Mouse (Mus musculus) MEL (cell line): ENCODE data around the gene Klhl24. TPM values are rescaled to one million over a fixed set of nuclear protein-coding genes. Genes with fewer than 3 reads are reported as not detected.
A peak's percentile ranks its signal among the peaks of the same experiment; 100 is the strongest.

Experiments used
- DNase-seq: peaks from one replicate; pipeline ENCODE4 v3.0.0; 2011; ENCODE audit warnings: low read depth, low spot score
- H3K27ac ChIP-seq: 2 replicates; pipeline ENCODE4 v1.5.1; 2012; ENCODE audit warnings: low read depth, mild to moderate bottlenecking, control low read depth, low read length, moderate library complexity; ENCODE audit not compliant: control insufficient read depth
- H3K27me3 ChIP-seq, 2 experiments: fragments of 150-350 bp in 1 of 2; sonication (generic) in 1 of 2; 2 replicates each; pipeline ENCODE4 v1.6.1; 2012; ENCODE audit warnings: low read length in 2 of 2, mild to moderate bottlenecking in 2 of 2, improper control_type of control experiment in 1 of 2, moderate library complexity in 1 of 2; ENCODE audit not compliant: insufficient read depth in 2 of 2, control insufficient read depth in 1 of 2
- H3K36me3 ChIP-seq, 2 experiments: 2 replicates each; pipeline ENCODE4 v1.6.1; 2012 to 2014; ENCODE audit warnings: low read length in 2 of 2, improper control_type of control experiment in 1 of 2, inconsistent platforms in 1 of 2, mild to moderate bottlenecking in 1 of 2; ENCODE audit not compliant: insufficient read depth in 2 of 2, control insufficient read depth in 1 of 2
- H3K4me1 ChIP-seq, 2 experiments: fragments of 150-350 bp in 1 of 2; sonication (generic) in 1 of 2; 2 replicates each; pipeline ENCODE4 v1.6.1; 2012; ENCODE audit warnings: low read length in 2 of 2, improper control_type of control experiment in 1 of 2, mild to moderate bottlenecking in 1 of 2; ENCODE audit not compliant: insufficient read depth in 2 of 2, control insufficient read depth in 1 of 2
- H3K4me3 ChIP-seq, 2 experiments: fragments of 150-350 bp in 1 of 2; sonication (generic) in 1 of 2; 2 replicates each; pipeline ENCODE4 v1.5.1; 2012; ENCODE audit warnings: low read depth in 2 of 2, low read length in 2 of 2, mild to moderate bottlenecking in 2 of 2, moderate library complexity in 2 of 2, control low read depth in 1 of 2, improper control_type of control experiment in 1 of 2; ENCODE audit not compliant: control insufficient read depth in 1 of 2, insufficient read depth in 1 of 2
- H3K79me2 ChIP-seq: 2 replicates; pipeline ENCODE4 v1.6.1; 2012; ENCODE audit warnings: mild to moderate bottlenecking, low read length, moderate library complexity; ENCODE audit not compliant: control insufficient read depth, poor library complexity, insufficient read depth
- H3K9ac ChIP-seq: 2 replicates; pipeline ENCODE4 v1.6.1; 2012; ENCODE audit warnings: low read depth, mild to moderate bottlenecking, control low read depth, low read length, moderate library complexity; ENCODE audit not compliant: control insufficient read depth, poor library complexity, severe bottlenecking
- H3K9me3 ChIP-seq: fragments of 150-350 bp; sonication (generic); replicated peaks from 2 replicates; pipeline ENCODE4 v1.6.1; 2012; ENCODE audit warnings: mild to moderate bottlenecking, low read length, improper control_type of control experiment, moderate library complexity; ENCODE audit not compliant: insufficient read depth
- CTCF ChIP-seq, 3 experiments: IDR thresholded peaks in 2 of 3; conservative IDR thresholded peaks in 1 of 3; 2 replicates each; pipeline ENCODE4 v1.5.1; 2011 to 2012; ENCODE audit warnings: low read length in 3 of 3, low read depth in 2 of 3, mild to moderate bottlenecking in 2 of 3, improper control_type of control experiment in 1 of 3, inconsistent platforms in 1 of 3, mixed read lengths in 1 of 3, moderate library complexity in 1 of 3; ENCODE audit not compliant: control insufficient read depth in 1 of 3, insufficient read depth in 1 of 3, poor library complexity in 1 of 3, severe bottlenecking in 1 of 3
- E2F4 ChIP-seq: IDR thresholded peaks from 2 replicates; pipeline ENCODE4 v1.6.1; 2011; ENCODE audit warnings: low read depth, low read length, improper control_type of control experiment, borderline replicate concordance
- ELF1 ChIP-seq: IDR thresholded peaks from 2 replicates; pipeline ENCODE4 v1.6.1; 2014; ENCODE audit warnings: low read depth, mild to moderate bottlenecking, inconsistent platforms, low read length, improper control_type of control experiment, moderate library complexity
- EP300 ChIP-seq, 2 experiments: IDR thresholded peaks; 2 replicates each; pipeline ENCODE4 v1.6.1; 2011; ENCODE audit warnings: improper control_type of control experiment in 2 of 2, low read length in 2 of 2, low read depth in 1 of 2, mild to moderate bottlenecking in 1 of 2
- ETS1 ChIP-seq: IDR thresholded peaks from 2 replicates; pipeline ENCODE4 v1.6.1; 2012; ENCODE audit warnings: low read depth, mild to moderate bottlenecking, inconsistent platforms, low read length, improper control_type of control experiment, moderate library complexity
- GABPA ChIP-seq: IDR thresholded peaks from 2 replicates; pipeline ENCODE4 v1.6.1; 2012; ENCODE audit warnings: low read depth, mild to moderate bottlenecking, inconsistent platforms, low read length, improper control_type of control experiment, moderate library complexity
- HCFC1 ChIP-seq: IDR thresholded peaks from 2 replicates; pipeline ENCODE4 v1.6.1; 2012; ENCODE audit warnings: low read depth, mild to moderate bottlenecking, inconsistent platforms, low read length, improper control_type of control experiment, moderate library complexity
- JUND ChIP-seq: IDR thresholded peaks from 2 replicates; pipeline ENCODE4 v1.6.1; 2011; ENCODE audit warnings: low read depth, mild to moderate bottlenecking, improper control_type of control experiment, low read length
- MAFK ChIP-seq: IDR thresholded peaks from 2 replicates; pipeline ENCODE4 v1.6.1; 2011; ENCODE audit warnings: low read depth, mild to moderate bottlenecking, low read length, improper control_type of control experiment, borderline replicate concordance
- MAX ChIP-seq: IDR thresholded peaks from 2 replicates; pipeline ENCODE4 v1.6.1; 2011; ENCODE audit warnings: low read length, improper control_type of control experiment
- MYB ChIP-seq: IDR thresholded peaks from 2 replicates; pipeline ENCODE4 v1.6.1; 2011; ENCODE audit warnings: mild to moderate bottlenecking, low read depth, low read length, improper control_type of control experiment
- MYC ChIP-seq: IDR thresholded peaks from 2 replicates; pipeline ENCODE4 v1.6.1; 2011; ENCODE audit warnings: low read depth, mild to moderate bottlenecking, low read length, improper control_type of control experiment, moderate library complexity
- NRF1 ChIP-seq: IDR thresholded peaks from 2 replicates; pipeline ENCODE4 v1.6.1; 2014; ENCODE audit warnings: low read depth, mild to moderate bottlenecking, inconsistent platforms, low read length, improper control_type of control experiment, moderate library complexity; ENCODE audit not compliant: poor library complexity, insufficient read depth, severe bottlenecking
- RAD21 ChIP-seq: IDR thresholded peaks from 2 replicates; pipeline ENCODE4 v1.6.1; 2011; ENCODE audit warnings: mild to moderate bottlenecking, low read depth, low read length, improper control_type of control experiment
- SMC3 ChIP-seq: IDR thresholded peaks from 2 replicates; pipeline ENCODE4 v1.6.1; 2011; ENCODE audit warnings: low read depth, low read length, improper control_type of control experiment
- TAL1 ChIP-seq: IDR thresholded peaks from 2 replicates; pipeline ENCODE4 v1.6.1; 2012; ENCODE audit warnings: mild to moderate bottlenecking, inconsistent platforms, low read length, moderate library complexity, mixed read lengths
- USF1 ChIP-seq: IDR thresholded peaks from 2 replicates; pipeline ENCODE4 v1.6.1; 2014; ENCODE audit warnings: low read depth, mild to moderate bottlenecking, inconsistent platforms, low read length, improper control_type of control experiment, moderate library complexity
- ZMIZ1 ChIP-seq: IDR thresholded peaks from 2 replicates; pipeline ENCODE4 v1.6.1; 2012; ENCODE audit warnings: low read depth, mild to moderate bottlenecking, inconsistent platforms, low read length, improper control_type of control experiment, moderate library complexity
- polyA plus RNA-seq, 2 experiments: library from polyadenylated mRNA; stranded (reverse) in 1 of 2; unstranded in 1 of 2; fragments of >175 nt in 1 of 2; fragments of >200 nt in 1 of 2; gene quantifications; 2 replicates each; pipeline versions ENCODE4 v1.2.1 to v1.2.4; 2012; ENCODE audit warnings: low replicate concordance in 2 of 2, low read depth in 1 of 2; ENCODE audit not compliant: insufficient read length in 2 of 2, insufficient read depth in 1 of 2, missing spikeins in 1 of 2
- total RNA-seq: library from RNA; depleted of rRNA; stranded (reverse); fragments of 300-350 nt; gene quantifications from 2 replicates; pipeline ENCODE4 v1.2.3, GENCODE M21; 2012

Gene Klhl24
- total and polyA plus RNA-seq, 3 experiments, result 1.8 to 2.5 TPM; not detected in 1

GRCm38 (mm10) chr16:20160130-20160529, 62.8 kb downstream of the Klhl24 start:
- Histone ChIP-seq H3K36me3 (peaks cover 0 to 20% of the 10 kb centered on the region in 2 experiments; a peak in 2 of 4 replicates), H3K9ac (no peak overlapping the region), H3K79me2 (no peaks in the 10 kb centered on the region), H3K9me3 (no peaks in the 10 kb centered on the region), H3K4me1 (no peaks in the 10 kb centered on the region), H3K4me3 (no peak overlapping the region), H3K27me3 (no peaks in the 10 kb centered on the region), H3K27ac (no peak overlapping the region)
- peak; percentile 46 for DNase-seq
- no peak for TF ChIP-seq MAFK
- peak; percentile 50 for TF ChIP-seq SMC3
- TF ChIP-seq RAD21, result peak; percentile 49
- TF ChIP-seq CTCF (IDR thresholded peaks at IDR 0.05 in 2 of 3, conservative IDR thresholded peaks at IDR 0.05 in 1 of 3; ENCODE audit: control insufficient read depth in 1 of 3, insufficient read depth in 1 of 3, low read depth in 2 of 3, low read length in 3 of 3, poor library complexity in 1 of 3, severe bottlenecking in 1 of 3), result peak in 2 of 3 experiments; percentile 15 to 43; a peak in 3 of 6 replicates
- TF ChIP-seq NRF1, result no peak
- no peak for TF ChIP-seq JUND

GRCm38 (mm10) chr16:20169071-20169470, 71.7 kb downstream of the Klhl24 start:
- Histone ChIP-seq H3K4me1 (no peaks in the 10 kb centered on the region), H3K36me3 (peaks cover 0 to 26% of the 10 kb centered on the region in 2 experiments; a peak in 2 of 4 replicates), H3K4me3 (no peak overlapping the region), H3K79me2 (no peaks in the 10 kb centered on the region), H3K9ac (no peak overlapping the region), H3K9me3 (no peaks in the 10 kb centered on the region), H3K27me3 (no peaks in the 10 kb centered on the region), H3K27ac (no peak overlapping the region)
- no peak for TF ChIP-seq MAFK
- no peak for TF ChIP-seq HCFC1
- TF ChIP-seq ELF1, result no peak
- no peak for TF ChIP-seq MYC
- TF ChIP-seq MYB, result no peak
- no peak for TF ChIP-seq ZMIZ1
- no peak for TF ChIP-seq ETS1
- TF ChIP-seq USF1, result no peak
- TF ChIP-seq MAX, result no peak
- TF ChIP-seq E2F4, result no peak
- TF ChIP-seq TAL1, result no peak
- no peak for TF ChIP-seq NRF1
- no peak for TF ChIP-seq GABPA
- no peak for TF ChIP-seq EP300 (IDR thresholded peaks at IDR 0.05; ENCODE audit: low read depth in 1 of 2, low read length in 2 of 2)
- no peak for DNase-seq
